Mouse (Mus musculus): ENCODE results near the gene Irs2. TPM values are rescaled to one million over a fixed set of nuclear protein-coding genes. Genes with fewer than 3 reads are reported as not detected.

The Irs2 gene
- total RNA-seq, 2 experiments from 2014 or later = 13.5 to 15.2 TPM

GRCm38 (mm10) chr8:10993582-10994216, 14.6 kb downstream of the Irs2 start:
- no peak for ATAC-seq (replicated peaks; ENCODE audit: low FRiP score, poor library complexity, severe bottlenecking)

- no peak for ATAC-seq (replicated peaks; ENCODE audit: low FRiP score, poor library complexity, severe bottlenecking)
Measured at GRCm38 (mm10) chr8:10992081-10992480, 16.2 kb downstream of the Irs2 start.

- no peak for ATAC-seq (replicated peaks; ENCODE audit: low FRiP score, poor library complexity, severe bottlenecking)
Measured at GRCm38 (mm10) chr8:10991323-10991722, 16.9 kb downstream of the Irs2 start.

- ATAC-seq (replicated peaks; ENCODE audit: low FRiP score, poor library complexity, severe bottlenecking) = no peak
Measured at GRCm38 (mm10) chr8:10990421-10991110, 17.7 kb downstream of the Irs2 start.

GRCm38 (mm10) chr8:10989946-10990345, 18.3 kb downstream of the Irs2 start:
- no peak for ATAC-seq (replicated peaks; ENCODE audit: low FRiP score, poor library complexity, severe bottlenecking)

- ATAC-seq (replicated peaks; ENCODE audit: low FRiP score, poor library complexity, severe bottlenecking) = no peak; the same call in 1 of the 2 replicates
Measured at GRCm38 (mm10) chr8:10986638-10987037, 21.6 kb downstream of the Irs2 start.

GRCm38 (mm10) chr8:10985064-10985463, 23.2 kb downstream of the Irs2 start:
- no peak for ATAC-seq (replicated peaks; ENCODE audit: low FRiP score, poor library complexity, severe bottlenecking)

GRCm38 (mm10) chr8:10980876-10981275, 27.4 kb downstream of the Irs2 start:
- ATAC-seq (replicated peaks; ENCODE audit: low FRiP score, poor library complexity, severe bottlenecking) = no peak

- ATAC-seq (replicated peaks; ENCODE audit: low FRiP score, poor library complexity, severe bottlenecking) = no peak
Measured at GRCm38 (mm10) chr8:10979916-10980315, 28.3 kb downstream of the Irs2 start.

GRCm38 (mm10) chr8:10979196-10979794, 29.0 kb downstream of the Irs2 start:
- ATAC-seq (replicated peaks; ENCODE audit: low FRiP score, poor library complexity, severe bottlenecking) = no peak

- no peak for ATAC-seq (replicated peaks; ENCODE audit: low FRiP score, poor library complexity, severe bottlenecking)
Measured at GRCm38 (mm10) chr8:10978377-10978776, 29.9 kb downstream of the Irs2 start.

GRCm38 (mm10) chr8:10977742-10978376, 30.4 kb downstream of the Irs2 start:
- no peak for ATAC-seq (replicated peaks; ENCODE audit: low FRiP score, poor library complexity, severe bottlenecking)

- no peak for ATAC-seq (replicated peaks; ENCODE audit: low FRiP score, poor library complexity, severe bottlenecking)
Measured at GRCm38 (mm10) chr8:10974659-10975058, 33.6 kb downstream of the Irs2 start.

- no peak for ATAC-seq (replicated peaks; ENCODE audit: low FRiP score, poor library complexity, severe bottlenecking)
Measured at GRCm38 (mm10) chr8:10974126-10974525, 34.1 kb downstream of the Irs2 start.

- ATAC-seq (replicated peaks; ENCODE audit: low FRiP score, poor library complexity, severe bottlenecking) = no peak
Measured at GRCm38 (mm10) chr8:10972851-10973452, 35.3 kb downstream of the Irs2 start.

- no peak for ATAC-seq (replicated peaks; ENCODE audit: low FRiP score, poor library complexity, severe bottlenecking)
Measured at GRCm38 (mm10) chr8:10971984-10972383, 36.3 kb downstream of the Irs2 start.

- ATAC-seq (replicated peaks; ENCODE audit: low FRiP score, poor library complexity, severe bottlenecking) = no peak
Measured at GRCm38 (mm10) chr8:10971509-10971908, 36.7 kb downstream of the Irs2 start.

- ATAC-seq (replicated peaks; ENCODE audit: low FRiP score, poor library complexity, severe bottlenecking) = no peak
Measured at GRCm38 (mm10) chr8:10970496-10971456, 37.5 kb downstream of the Irs2 start.

- ATAC-seq (replicated peaks; ENCODE audit: low FRiP score, poor library complexity, severe bottlenecking) = no peak
Measured at GRCm38 (mm10) chr8:10968687-10969086, 39.6 kb downstream of the Irs2 start.
